In genomic region chr10:79703541-79703940, GRCm38 (mm10) we compare ENCODE assay signal across 8 mouse cellular contexts. TPM values are rescaled to one million over a fixed set of nuclear protein-coding genes. Genes with fewer than 3 reads are reported as not detected.
DNase-seq lines count a peak whose midpoint lies in the region; ATAC-seq lines count a peak whose summit lies in the region.

No protein-coding gene starts in this region.

- H3K4me2 ChIP-seq in lung, embryonic 16.5 days (ENCODE audit: low read depth, low read length) = peak overlapping the region; percentile 50; the same call in 1 of the 2 replicates
- peak overlapping the region; percentile 84; the same call in 1 of the 2 replicates for H3K4me2 ChIP-seq in limb, embryonic 11.5 days (ENCODE audit: low read depth, severe bottlenecking)
- peak overlapping the region; percentile 85 for H3K4me2 ChIP-seq in neural tube, embryonic 15.5 days

- H3K27ac ChIP-seq in lung, embryonic 16.5 days (ENCODE audit: low read length) = peak overlapping the region; percentile 59; the same call in 1 of the 2 replicates
- H3K27ac ChIP-seq in limb, embryonic 11.5 days (replicated peaks; ENCODE audit: low read depth, low read length) = no peak overlapping the region
- peak overlapping the region; percentile 77 for H3K27ac ChIP-seq in neural tube, embryonic 15.5 days (replicated peaks)

- H3K9ac ChIP-seq in lung, embryonic 16.5 days (ENCODE audit: low read length) = peak overlapping the region; percentile 43; the same call in 1 of the 2 replicates
- H3K9ac ChIP-seq in limb, embryonic 11.5 days (ENCODE audit: low read length) = no peak overlapping the region
- H3K9ac ChIP-seq in neural tube, embryonic 15.5 days (replicated peaks) = peak overlapping the region; percentile 85

- H3K4me1 ChIP-seq in lung, embryonic 16.5 days (replicated peaks; ENCODE audit: control insufficient read depth, insufficient read depth, low read length) = peaks cover 29% of the 10 kb centered on the region
- H3K4me1 ChIP-seq in limb, embryonic 11.5 days (ENCODE audit: control insufficient read depth, insufficient read depth, low read length) = peaks cover 18% of the 10 kb centered on the region
- H3K4me1 ChIP-seq in neural tube, embryonic 15.5 days = peaks cover 40% of the 10 kb centered on the region

- peak overlapping the region; percentile 84 for H3K4me3 ChIP-seq in lung, embryonic 16.5 days (ENCODE audit: low read length)
- H3K4me3 ChIP-seq in limb, embryonic 11.5 days (ENCODE audit: low read depth, low read length) = peak overlapping the region; percentile 79; the same call in 1 of the 2 replicates
- peak overlapping the region; percentile 72 for H3K4me3 ChIP-seq in neural tube, embryonic 15.5 days (replicated peaks)

- H3K9me3 ChIP-seq in lung, embryonic 16.5 days (ENCODE audit: control insufficient read depth, low read length) = no peaks in the 10 kb centered on the region
- no peaks in the 10 kb centered on the region for H3K9me3 ChIP-seq in limb, embryonic 11.5 days (ENCODE audit: control insufficient read depth, low read length)
- no peaks in the 10 kb centered on the region for H3K9me3 ChIP-seq in neural tube, embryonic 15.5 days (replicated peaks)

- no peaks in the 10 kb centered on the region for H3K27me3 ChIP-seq in lung, embryonic 16.5 days (ENCODE audit: control insufficient read depth, insufficient read depth, low read depth, low read length)
- H3K27me3 ChIP-seq in limb, embryonic 11.5 days (ENCODE audit: control insufficient read depth, insufficient read depth, low read length) = no peaks in the 10 kb centered on the region
- no peaks in the 10 kb centered on the region for H3K27me3 ChIP-seq in neural tube, embryonic 15.5 days (replicated peaks)

- no peak for ATAC-seq in lung, embryonic 16.5 days (ENCODE audit: low read depth)
- no peak for ATAC-seq in limb, embryonic 11.5 days (ENCODE audit: insufficient number of reproducible peaks, low FRiP score, low TSS enrichment, low read depth)
- ATAC-seq in neural tube, embryonic 15.5 days (ENCODE audit: low FRiP score) = no peak

- 69% methylated on average over 10 of the region's 10 CpGs for WGBS in lung, embryonic 16.5 days
- WGBS in limb, embryonic 11.5 days = 74% methylated on average over 10 of the region's 10 CpGs
- WGBS in neural tube, embryonic 15.5 days = 77% methylated on average over 10 of the region's 10 CpGs

- DNase-seq in adrenal gland, postnatal 14 days = peak; percentile 8
- no peak for DNase-seq in adrenal gland, adult 18-20 months (ENCODE audit: low spot score in 2 of 2)
- no peak for DNase-seq in lung, adult 18-20 months
- no peak for DNase-seq in limb, embryonic 11.5 days (ENCODE audit: low spot score)
- DNase-seq in right cerebral cortex, postnatal 36 days (ENCODE audit: low spot score in 2 of 2) = no peak
- DNase-seq in spleen, postnatal 36 days (ENCODE audit: low spot score in 2 of 2) = no peak

- H3K36me3 ChIP-seq in lung, embryonic 16.5 days (ENCODE audit: control insufficient read depth, insufficient read depth, low read length) = no peaks in the 10 kb centered on the region
- H3K36me3 ChIP-seq in limb, embryonic 11.5 days (ENCODE audit: control insufficient read depth, insufficient read depth, low read length) = 0 out of 2 replicates have a peak, but pooled peaks cover 6% of the 10 kb centered on the region
- no peaks in the 10 kb centered on the region for H3K36me3 ChIP-seq in neural tube, embryonic 15.5 days

RNA-seq across cellular contexts. Expression of gene Bsg, which starts 0.8 kb away (rescaled TPM):
- total RNA-seq in adrenal gland, postnatal 14 days (2021) = 598 and 707 TPM in 2 replicates
- total RNA-seq in adrenal gland, adult 18-20 months (2021) = 100 to 1,000 TPM; 618 to 637 TPM
- polyA plus RNA-seq in lung, embryonic 16.5 days (2015; fragmentation: Nextera tagmentation; extraction: Ambion mirVana) = 1,174 and 1,330 TPM in 2 replicates
- polyA plus RNA-seq in limb, embryonic 11.5 days (2014; fragmentation: Nextera tagmentation; extraction: Ambion mirVana) = 633 and 674 TPM in 2 replicates
- 958 and 1,001 TPM in 2 replicates for polyA plus RNA-seq in neural tube, embryonic 15.5 days (2015; fragmentation: Nextera tagmentation; extraction: Ambion mirVana)

RNA-seq across cellular contexts. Expression of gene Hcn2, which starts 12.9 kb away (rescaled TPM):
- 7.1 and 10.6 TPM in 2 replicates for total RNA-seq in adrenal gland, postnatal 14 days (2021)
- total RNA-seq in adrenal gland, adult 18-20 months (2021) = 1 to 10 TPM; 6.1 to 9.4 TPM
- not detected in 2 replicates for polyA plus RNA-seq in lung, embryonic 16.5 days (2015; fragmentation: Nextera tagmentation; extraction: Ambion mirVana)
- polyA plus RNA-seq in limb, embryonic 11.5 days (2014; fragmentation: Nextera tagmentation; extraction: Ambion mirVana) = not detected in 2 replicates
- polyA plus RNA-seq in neural tube, embryonic 15.5 days (2015; fragmentation: Nextera tagmentation; extraction: Ambion mirVana) = 2.0 and 3.0 TPM in 2 replicates

RNA-seq across cellular contexts. Expression of gene Gzmm, which starts 14.7 kb away (rescaled TPM):
- 0.89 and 1.1 TPM in 2 replicates for total RNA-seq in adrenal gland, postnatal 14 days (2021)
- 1 to 10 TPM; 1.2 to 1.3 TPM for total RNA-seq in adrenal gland, adult 18-20 months (2021)
- 0.62 and 0.98 TPM in 2 replicates for polyA plus RNA-seq in lung, embryonic 16.5 days (2015; fragmentation: Nextera tagmentation; extraction: Ambion mirVana)
- 0.45 and 0.94 TPM in 2 replicates for polyA plus RNA-seq in limb, embryonic 11.5 days (2014; fragmentation: Nextera tagmentation; extraction: Ambion mirVana)
- polyA plus RNA-seq in neural tube, embryonic 15.5 days (2015; fragmentation: Nextera tagmentation; extraction: Ambion mirVana) = 1.1 TPM in 2 replicates

RNA-seq across cellular contexts. Expression of gene Cdc34, which starts 21.5 kb away (rescaled TPM):
- total RNA-seq in adrenal gland, postnatal 14 days (2021) = 79.1 and 82.4 TPM in 2 replicates
- 100 to 1,000 TPM in 1 of 2 experiments, 10 to 100 TPM in 1; 87.6 to 120 TPM for total RNA-seq in adrenal gland, adult 18-20 months (2021)
- polyA plus RNA-seq in lung, embryonic 16.5 days (2015; fragmentation: Nextera tagmentation; extraction: Ambion mirVana) = 64.0 and 68.9 TPM in 2 replicates
- polyA plus RNA-seq in limb, embryonic 11.5 days (2014; fragmentation: Nextera tagmentation; extraction: Ambion mirVana) = 171 and 175 TPM in 2 replicates
- 83.0 and 83.4 TPM in 2 replicates for polyA plus RNA-seq in neural tube, embryonic 15.5 days (2015; fragmentation: Nextera tagmentation; extraction: Ambion mirVana)

RNA-seq across cellular contexts. Expression of gene Tpgs1, which starts 34.4 kb away (rescaled TPM):
- 27.8 and 34.1 TPM in 2 replicates for total RNA-seq in adrenal gland, postnatal 14 days (2021)
- 10 to 100 TPM; 29.6 to 34.4 TPM for total RNA-seq in adrenal gland, adult 18-20 months (2021)
- 57.5 and 58.3 TPM in 2 replicates for polyA plus RNA-seq in lung, embryonic 16.5 days (2015; fragmentation: Nextera tagmentation; extraction: Ambion mirVana)
- 67.2 and 70.9 TPM in 2 replicates for polyA plus RNA-seq in limb, embryonic 11.5 days (2014; fragmentation: Nextera tagmentation; extraction: Ambion mirVana)
- polyA plus RNA-seq in neural tube, embryonic 15.5 days (2015; fragmentation: Nextera tagmentation; extraction: Ambion mirVana) = 109 and 115 TPM in 2 replicates
